Mouse (Mus musculus): ENCODE results near the gene Hoxb9.

DNA sequence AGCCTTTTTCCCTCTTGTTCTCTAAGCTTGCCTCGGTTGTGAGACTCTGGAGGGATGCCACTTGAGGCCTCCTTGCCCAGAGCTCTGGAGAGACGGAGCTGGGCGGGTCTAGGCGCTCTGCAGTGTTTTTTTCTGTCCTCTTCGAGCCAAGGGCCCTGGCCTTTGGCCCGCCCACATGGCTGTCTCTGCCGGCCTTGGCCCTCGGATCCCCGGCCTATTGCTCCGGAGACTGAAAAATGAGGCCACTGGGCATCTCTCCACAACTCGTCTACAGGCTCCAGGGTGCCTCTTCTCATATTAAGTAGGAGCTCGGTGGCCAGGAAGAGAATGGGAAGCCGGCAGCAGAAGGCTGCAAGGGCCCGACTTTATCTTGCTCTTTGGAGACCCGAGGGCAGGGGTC, 30.6 kb downstream of the Hoxb9 start:
- TF ChIP-seq MAFK (IDR thresholded peaks at IDR 0.05; ENCODE audit: insufficient read depth, low read depth, low read length) (no peak), CHD2 (IDR thresholded peaks at IDR 0.05; ENCODE audit: low read depth, low read length) (no peak), ZNF384 (IDR thresholded peaks at IDR 0.05; ENCODE audit: low read depth, low read length) (no peak)

Measured in ES-E14 (cell line).